Mouse (Mus musculus): ENCODE data around the gene Wfdc2. TPM values are rescaled to one million over a fixed set of nuclear protein-coding genes. Genes with fewer than 3 reads are reported as not detected.
A peak's percentile ranks its signal among the peaks of the same experiment; 100 is the strongest.

The Wfdc2 gene
- polyA plus RNA-seq, 1 experiment: 0.51 TPM

DNA sequence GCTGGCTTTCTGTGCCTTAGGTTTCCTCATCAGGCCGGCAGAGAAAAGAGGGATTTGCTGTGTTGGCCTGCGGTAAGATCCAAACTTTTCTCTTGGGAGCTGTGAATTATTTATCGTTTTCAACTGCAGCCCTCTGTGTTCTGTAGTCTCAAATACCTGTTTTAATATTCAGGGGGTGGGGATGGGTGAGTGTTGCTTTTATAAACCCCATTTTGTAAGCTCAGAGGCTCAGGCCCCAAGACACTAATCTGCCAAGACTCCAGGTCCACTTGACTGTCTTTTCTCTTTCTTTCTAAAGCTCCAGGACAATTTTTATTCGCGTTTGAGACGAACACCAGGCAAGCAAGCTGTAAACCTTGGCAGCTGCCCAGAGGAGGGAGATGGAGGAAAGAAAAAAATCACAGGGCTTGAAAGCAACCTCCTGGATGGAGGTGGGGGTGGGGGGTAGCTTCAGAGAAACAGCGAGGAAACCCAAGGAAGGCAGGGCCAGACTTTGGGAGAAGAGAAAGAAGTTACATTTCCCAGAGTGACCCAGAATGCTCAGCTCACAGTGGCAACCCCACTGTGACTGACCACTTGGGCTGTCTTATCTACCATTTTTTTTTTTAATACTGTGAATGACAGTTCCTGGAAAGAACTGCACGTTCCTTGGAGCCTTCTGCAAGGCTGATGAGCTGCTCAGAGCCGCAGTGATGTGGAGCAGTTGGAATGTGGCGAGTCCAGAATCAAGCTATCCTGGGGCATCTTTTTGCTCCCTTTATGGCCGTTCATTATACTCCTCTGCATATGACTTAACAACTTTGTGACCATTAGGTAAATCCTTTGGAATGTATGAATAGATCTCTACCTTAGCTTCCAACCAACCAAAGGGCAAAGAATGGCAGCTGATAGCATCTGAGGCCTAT lies 43.7 kb upstream of the Wfdc2 start:
- Histone ChIP-seq H3K27me3 (ENCODE audit: control insufficient read depth, insufficient read depth, low read length) (no peaks in the 10 kb centered on the region), H3K4me3 (ENCODE audit: control insufficient read depth, low read depth, low read length) (no peak overlapping the region)
- TF ChIP-seq CTCF (IDR thresholded peaks at IDR 0.05; ENCODE audit: control insufficient read depth, insufficient read depth, insufficient replicate concordance, low read depth, low read length) (no peak), POLR2A (IDR thresholded peaks at IDR 0.05; ENCODE audit: control insufficient read depth, low read depth, low read length) (no peak)

GRCm38 (mm10) chr2:164519171-164519526 lies 43.1 kb upstream of the Wfdc2 start:
- TF ChIP-seq CTCF (IDR thresholded peaks at IDR 0.05; ENCODE audit: control insufficient read depth, insufficient read depth, insufficient replicate concordance, low read depth, low read length) (no peak), POLR2A (IDR thresholded peaks at IDR 0.05; ENCODE audit: control insufficient read depth, low read depth, low read length) (no peak)
- H3K27ac ChIP-seq (ENCODE audit: control insufficient read depth, insufficient read depth, low read depth, low read length): no peak overlapping the region
- no peaks in the 10 kb centered on the region; the same call in 1 of the 2 replicates for H3K4me1 ChIP-seq (ENCODE audit: control insufficient read depth, insufficient read depth, low read length)
- H3K36me3 ChIP-seq (ENCODE audit: control insufficient read depth, insufficient read depth, low read length): no peaks in the 10 kb centered on the region
- H3K4me3 ChIP-seq (ENCODE audit: control insufficient read depth, low read depth, low read length): no peak overlapping the region
- H3K27me3 ChIP-seq (ENCODE audit: control insufficient read depth, insufficient read depth, low read length): no peaks in the 10 kb centered on the region

More for the DNA sequence above, 43.7 kb upstream of the Wfdc2 start:
- H3K36me3 ChIP-seq (ENCODE audit: control insufficient read depth, insufficient read depth, low read length): no peaks in the 10 kb centered on the region
- H3K4me1 ChIP-seq (ENCODE audit: control insufficient read depth, insufficient read depth, low read length): no peaks in the 10 kb centered on the region
- H3K27ac ChIP-seq (ENCODE audit: control insufficient read depth, insufficient read depth, low read depth, low read length): no peak overlapping the region

GRCm38 (mm10) chr2:164520782-164521181 lies 41.4 kb upstream of the Wfdc2 start:
- Histone ChIP-seq H3K4me1 (ENCODE audit: control insufficient read depth, insufficient read depth, low read length) (no peaks in the 10 kb centered on the region; the same call in 1 of the 2 replicates), H3K4me3 (ENCODE audit: control insufficient read depth, low read depth, low read length) (no peak overlapping the region), H3K27me3 (ENCODE audit: control insufficient read depth, insufficient read depth, low read length) (no peaks in the 10 kb centered on the region), H3K27ac (ENCODE audit: control insufficient read depth, insufficient read depth, low read depth, low read length) (no peak overlapping the region), H3K36me3 (ENCODE audit: control insufficient read depth, insufficient read depth, low read length) (no peaks in the 10 kb centered on the region)
- peak; percentile 70; the same call in 1 of the 2 replicates for TF ChIP-seq CTCF (IDR thresholded peaks at IDR 0.05; ENCODE audit: control insufficient read depth, insufficient read depth, insufficient replicate concordance, low read depth, low read length)
- no peak for TF ChIP-seq POLR2A (IDR thresholded peaks at IDR 0.05; ENCODE audit: control insufficient read depth, low read depth, low read length)

GRCm38 (mm10) chr2:164521841-164522240 lies 40.4 kb upstream of the Wfdc2 start:
- Histone ChIP-seq H3K27me3 (ENCODE audit: control insufficient read depth, insufficient read depth, low read length) (no peaks in the 10 kb centered on the region), H3K4me1 (ENCODE audit: control insufficient read depth, insufficient read depth, low read length) (no peaks in the 10 kb centered on the region; the same call in 1 of the 2 replicates), H3K27ac (ENCODE audit: control insufficient read depth, insufficient read depth, low read depth, low read length) (no peak overlapping the region), H3K36me3 (ENCODE audit: control insufficient read depth, insufficient read depth, low read length) (no peaks in the 10 kb centered on the region), H3K4me3 (ENCODE audit: control insufficient read depth, low read depth, low read length) (no peak overlapping the region)
- TF ChIP-seq POLR2A (IDR thresholded peaks at IDR 0.05; ENCODE audit: control insufficient read depth, low read depth, low read length) (no peak), CTCF (IDR thresholded peaks at IDR 0.05; ENCODE audit: control insufficient read depth, insufficient read depth, insufficient replicate concordance, low read depth, low read length) (no peak)

GRCm38 (mm10) chr2:164522280-164522679 lies 39.9 kb upstream of the Wfdc2 start:
- H3K4me1 ChIP-seq (ENCODE audit: control insufficient read depth, insufficient read depth, low read length): no peaks in the 10 kb centered on the region; the same call in 1 of the 2 replicates
- H3K36me3 ChIP-seq (ENCODE audit: control insufficient read depth, insufficient read depth, low read length): no peaks in the 10 kb centered on the region
- no peak overlapping the region for H3K4me3 ChIP-seq (ENCODE audit: control insufficient read depth, low read depth, low read length)
- TF ChIP-seq POLR2A (IDR thresholded peaks at IDR 0.05; ENCODE audit: control insufficient read depth, low read depth, low read length) (no peak), CTCF (IDR thresholded peaks at IDR 0.05; ENCODE audit: control insufficient read depth, insufficient read depth, insufficient replicate concordance, low read depth, low read length) (no peak)
- no peaks in the 10 kb centered on the region for H3K27me3 ChIP-seq (ENCODE audit: control insufficient read depth, insufficient read depth, low read length)
- H3K27ac ChIP-seq (ENCODE audit: control insufficient read depth, insufficient read depth, low read depth, low read length): no peak overlapping the region

- H3K27me3 ChIP-seq (ENCODE audit: control insufficient read depth, insufficient read depth, low read length): no peaks in the 10 kb centered on the region
- TF ChIP-seq POLR2A (IDR thresholded peaks at IDR 0.05; ENCODE audit: control insufficient read depth, low read depth, low read length) (no peak), CTCF (IDR thresholded peaks at IDR 0.05; ENCODE audit: control insufficient read depth, insufficient read depth, insufficient replicate concordance, low read depth, low read length) (no peak)
- H3K27ac ChIP-seq (ENCODE audit: control insufficient read depth, insufficient read depth, low read depth, low read length): no peak overlapping the region
- no peaks in the 10 kb centered on the region; the same call in 1 of the 2 replicates for H3K4me1 ChIP-seq (ENCODE audit: control insufficient read depth, insufficient read depth, low read length)
- H3K4me3 ChIP-seq (ENCODE audit: control insufficient read depth, low read depth, low read length): no peak overlapping the region
- no peaks in the 10 kb centered on the region for H3K36me3 ChIP-seq (ENCODE audit: control insufficient read depth, insufficient read depth, low read length)
These were observed 38.9 kb upstream of the Wfdc2 start for GRCm38 (mm10) chr2:164523301-164523773.

DNA sequence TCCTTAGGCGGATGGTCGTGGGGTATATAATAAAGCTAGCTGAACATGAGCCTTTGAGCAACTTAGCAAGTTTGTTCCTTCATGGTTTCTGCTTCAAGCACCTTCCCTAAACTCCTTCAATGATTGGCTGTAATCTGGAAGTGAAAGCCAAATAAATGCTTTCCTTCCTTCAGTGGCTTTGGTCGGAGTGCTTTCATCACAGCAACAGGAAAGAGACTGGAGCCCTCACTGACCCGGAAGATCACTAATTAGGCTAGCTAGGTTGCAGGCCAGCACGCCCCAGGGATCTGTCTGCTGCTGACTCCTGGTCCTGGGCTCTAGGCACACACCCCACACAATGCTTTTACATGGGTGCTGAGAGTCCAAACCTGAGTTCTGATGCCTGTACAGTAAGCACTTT lies 33.7 kb upstream of the Wfdc2 start:
- Histone ChIP-seq H3K27me3 (ENCODE audit: control insufficient read depth, insufficient read depth, low read length) (no peaks in the 10 kb centered on the region), H3K4me3 (ENCODE audit: control insufficient read depth, low read depth, low read length) (no peak overlapping the region), H3K4me1 (ENCODE audit: control insufficient read depth, insufficient read depth, low read length) (no peaks in the 10 kb centered on the region; the same call in 1 of the 2 replicates), H3K27ac (ENCODE audit: control insufficient read depth, insufficient read depth, low read depth, low read length) (no peak overlapping the region), H3K36me3 (ENCODE audit: control insufficient read depth, insufficient read depth, low read length) (no peaks in the 10 kb centered on the region)
- TF ChIP-seq CTCF (IDR thresholded peaks at IDR 0.05; ENCODE audit: control insufficient read depth, insufficient read depth, insufficient replicate concordance, low read depth, low read length) (no peak), POLR2A (IDR thresholded peaks at IDR 0.05; ENCODE audit: control insufficient read depth, low read depth, low read length) (no peak)

All from testis, adult 2 months (tissue).